Mouse (Mus musculus) spleen, adult 18-20 months (tissue): ENCODE results near the gene Shb.

Experiments used
- DNase-seq, 2 experiments: peaks; one replicate each; pipeline ENCODE4 v3.0.0; 2022; ENCODE audit warnings: mixed read lengths in 2 of 2

Gene Shb

GRCm38 (mm10) chr4:45479433-45479832, 52.8 kb downstream of the Shb start:
- no peak for DNase-seq

GRCm38 (mm10) chr4:45478178-45478577, 54.1 kb downstream of the Shb start:
- DNase-seq: no peak

- no peak for DNase-seq
Measured at GRCm38 (mm10) chr4:45477047-45477446, 55.2 kb downstream of the Shb start.

GRCm38 (mm10) chr4:45474832-45475231, 57.4 kb downstream of the Shb start:
- no peak for DNase-seq

- no peak for DNase-seq
Measured at GRCm38 (mm10) chr4:45474131-45474530, 58.1 kb downstream of the Shb start.

GRCm38 (mm10) chr4:45473129-45473528, 59.1 kb downstream of the Shb start:
- peak; percentile 35 to 47 for DNase-seq

- no peak for DNase-seq
Measured at GRCm38 (mm10) chr4:45472706-45473105, 59.6 kb downstream of the Shb start.

- no peak for DNase-seq
Measured at GRCm38 (mm10) chr4:45471654-45472556, 60.4 kb downstream of the Shb start.

- DNase-seq: no peak
Measured at GRCm38 (mm10) chr4:45469057-45469456, 63.2 kb downstream of the Shb start.

- DNase-seq: no peak
Measured at GRCm38 (mm10) chr4:45468507-45468906, 63.8 kb downstream of the Shb start.

GRCm38 (mm10) chr4:45467115-45467912, 65.0 kb downstream of the Shb start:
- no peak for DNase-seq

- no peak for DNase-seq
Measured at GRCm38 (mm10) chr4:45464941-45465340, 67.3 kb downstream of the Shb start.

GRCm38 (mm10) chr4:45464528-45464927, 67.7 kb downstream of the Shb start:
- no peak for DNase-seq

GRCm38 (mm10) chr4:45464123-45464522, 68.1 kb downstream of the Shb start:
- no peak for DNase-seq

GRCm38 (mm10) chr4:45462628-45463027, 69.6 kb downstream of the Shb start:
- no peak for DNase-seq

GRCm38 (mm10) chr4:45461661-45462060, 70.6 kb downstream of the Shb start:
- DNase-seq: no peak

- no peak for DNase-seq
Measured at GRCm38 (mm10) chr4:45459375-45459774, 72.9 kb downstream of the Shb start.

GRCm38 (mm10) chr4:45457543-45457942, 74.7 kb downstream of the Shb start:
- DNase-seq: no peak

GRCm38 (mm10) chr4:45455001-45455400, 77.3 kb downstream of the Shb start:
- DNase-seq: no peak

- DNase-seq: no peak
Measured at GRCm38 (mm10) chr4:45453271-45453851, 78.9 kb downstream of the Shb start.

GRCm38 (mm10) chr4:45452569-45453111, 79.6 kb downstream of the Shb start:
- peak in 1 of 2 experiments; percentile 13 for DNase-seq

GRCm38 (mm10) chr4:45449012-45449411, 83.3 kb downstream of the Shb start:
- DNase-seq: no peak

- DNase-seq: no peak
Measured at GRCm38 (mm10) chr4:45448481-45448880, 83.8 kb downstream of the Shb start.
